Mouse (Mus musculus) heart, embryonic 11.5 days (tissue): Measurements from ENCODE around the gene Fmnl3. TPM values are rescaled to one million over a fixed set of nuclear protein-coding genes. Genes with fewer than 3 reads are reported as not detected.

Source experiments
- ATAC-seq: fragments of 200-750 bp; cut with Nextera tagmentation; replicated peaks from 2 replicates; pipeline ENCODE4 v1.8.0; 2017; ENCODE audit warnings: moderate library complexity; ENCODE audit not compliant: insufficient number of reproducible peaks, low FRiP score, low TSS enrichment
- H3K27ac ChIP-seq: fragments of 300-500 bp; sonication (generic); 2 replicates; pipeline ENCODE4 v1.5.1; 2014; ENCODE audit warnings: mild to moderate bottlenecking, low read depth, low read length
- H3K27me3 ChIP-seq: fragments of 300-500 bp; sonication (generic); 2 replicates; pipeline ENCODE4 v1.6.1; 2014; ENCODE audit warnings: mild to moderate bottlenecking, low read length, mixed read lengths; ENCODE audit not compliant: control insufficient read depth, insufficient read depth
- H3K36me3 ChIP-seq: fragments of 300-500 bp; sonication (generic); 2 replicates; pipeline ENCODE4 v1.6.1; 2014; ENCODE audit warnings: mild to moderate bottlenecking, low read length, moderate library complexity, mixed read lengths; ENCODE audit not compliant: control insufficient read depth, insufficient read depth
- H3K4me1 ChIP-seq: fragments of 300-500 bp; sonication (generic); 2 replicates; pipeline ENCODE4 v1.6.1; 2014; ENCODE audit warnings: low read length; ENCODE audit not compliant: control insufficient read depth, insufficient read depth
- H3K4me2 ChIP-seq: fragments of 300-500 bp; sonication (generic); 2 replicates; pipeline ENCODE4 v1.6.1; 2014; ENCODE audit warnings: mild to moderate bottlenecking, moderate library complexity
- H3K4me3 ChIP-seq: fragments of 300-500 bp; sonication (generic); 2 replicates; pipeline ENCODE4 v1.5.1; 2014; ENCODE audit warnings: low read depth, low read length
- H3K9ac ChIP-seq: fragments of 300-500 bp; sonication (generic); 2 replicates; pipeline ENCODE4 v1.6.1; 2014; ENCODE audit warnings: mild to moderate bottlenecking, low read depth, low read length, moderate library complexity
- H3K9me3 ChIP-seq: fragments of 300-500 bp; sonication (generic); replicated peaks from 2 replicates; pipeline ENCODE4 v1.6.1; 2016; ENCODE audit warnings: low read length; ENCODE audit not compliant: control insufficient read depth
- WGBS: fragments of 180-500 bp; shearing (Covaris S2); extraction: QIAGEN DNeasy Blood & Tissue Kit; methylation state at CpG from one replicate; pipeline ENCODE4 v1.1.7; 2014; ENCODE audit not compliant: insufficient replicate concordance; 5-methylcytosine and 5-hydroxymethylcytosine counted together
- polyA plus RNA-seq: library from polyadenylated mRNA; unstranded; fragments of >200 nt; fragmentation: Nextera tagmentation; extraction: Ambion mirVana; gene quantifications from 2 replicates; pipeline ENCODE4 v1.2.1, GENCODE M21; 2014

The Fmnl3 gene
- polyA plus RNA-seq, 1 experiment from 2014 or later: 11.4 TPM

DNA sequence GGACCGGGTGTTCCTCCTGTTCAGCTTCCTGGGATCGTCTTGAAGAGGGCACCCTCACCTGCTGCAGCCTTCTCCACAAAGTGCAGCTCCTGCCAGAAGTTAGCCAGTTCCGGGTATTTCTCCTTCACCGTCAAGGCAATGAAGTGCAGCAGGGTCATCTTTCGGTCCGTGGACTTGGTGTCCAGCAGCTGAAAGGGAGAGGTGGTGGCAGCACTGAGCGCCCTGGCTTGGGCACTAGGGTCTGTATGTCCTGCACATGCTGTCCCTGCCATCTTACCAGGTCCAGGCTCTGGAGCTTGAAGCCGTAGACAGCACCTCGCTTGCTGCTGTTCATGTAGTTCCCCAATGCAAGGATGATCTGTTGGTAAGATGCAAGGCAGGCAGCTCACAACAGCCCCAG is 49.3 kb downstream of the Fmnl3 start:
- H3K27me3 ChIP-seq: no peaks in the 10 kb centered on the region
- no peak overlapping the region for H3K4me2 ChIP-seq
- no peaks in the 10 kb centered on the region for H3K9me3 ChIP-seq
- no peak overlapping the region for H3K9ac ChIP-seq
- 85% methylated on average over 9 of the region's 9 CpGs for WGBS
- peaks cover 39% of the 10 kb centered on the region for H3K36me3 ChIP-seq
- no peak overlapping the region for H3K4me3 ChIP-seq
- no peak for ATAC-seq
- H3K27ac ChIP-seq: 0 out of 2 replicates have a peak overlapping the region, but pooled peaks have one; percentile 6
- H3K4me1 ChIP-seq: no peaks in the 10 kb centered on the region

DNA sequence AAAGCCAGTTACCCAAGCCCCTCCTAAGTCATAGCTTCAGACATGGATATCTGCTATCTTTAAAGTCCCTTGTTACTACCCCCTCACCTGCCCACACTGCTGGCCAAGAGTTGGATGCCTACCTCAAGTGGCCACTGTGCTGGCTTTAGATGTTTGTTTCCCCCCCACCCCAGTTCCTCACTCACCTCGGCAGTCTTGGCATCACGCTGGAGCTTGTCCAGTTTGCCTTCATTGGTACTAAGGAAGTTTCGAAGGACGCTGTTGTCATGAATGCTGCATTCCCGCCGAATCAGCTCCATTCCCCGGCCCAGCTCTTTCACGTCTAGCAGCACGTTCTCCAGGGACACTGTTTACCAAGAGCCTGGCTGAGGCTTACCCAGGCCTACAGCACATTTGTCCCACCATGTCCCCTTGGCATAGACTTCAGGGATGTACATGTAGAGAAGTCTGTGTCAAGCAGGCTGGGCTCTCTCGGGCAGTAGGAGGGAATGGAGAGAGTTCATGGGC is 50.1 kb downstream of the Fmnl3 start:
- WGBS: 71% methylated on average over 10 of the region's 10 CpGs
- Histone ChIP-seq H3K9me3 (no peaks in the 10 kb centered on the region), H3K4me1 (no peaks in the 10 kb centered on the region), H3K4me2 (no peak overlapping the region), H3K36me3 (peaks cover 40% of the 10 kb centered on the region), H3K4me3 (no peak overlapping the region), H3K27ac (peak overlapping the region; percentile 63), H3K9ac (no peak overlapping the region), H3K27me3 (no peaks in the 10 kb centered on the region)
- ATAC-seq: no peak

DNA sequence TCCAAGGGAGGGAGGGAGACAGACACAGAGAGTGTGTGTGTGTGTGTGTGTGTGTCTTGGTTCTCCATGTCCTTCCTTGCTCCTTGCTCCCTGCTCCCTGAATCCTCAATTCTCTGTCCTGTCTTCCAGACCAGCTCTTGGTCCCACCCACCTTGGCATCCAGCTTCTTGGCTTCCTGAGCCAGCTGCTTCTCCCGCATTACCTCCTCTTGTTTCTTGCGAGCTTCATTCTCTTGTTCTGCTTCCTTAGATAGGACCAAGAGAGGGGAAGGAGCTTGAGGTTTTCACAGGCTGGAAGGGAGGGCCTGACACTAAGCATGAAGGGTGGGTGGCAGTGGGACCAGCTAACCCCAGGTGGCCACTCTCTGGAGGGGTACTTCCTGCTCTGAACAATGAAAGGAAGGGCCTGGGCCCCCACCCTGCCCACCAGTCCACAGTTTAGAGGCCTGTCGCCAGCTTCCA is 50.8 kb downstream of the Fmnl3 start:
- H3K27ac ChIP-seq: peak overlapping the region; percentile 63
- ATAC-seq: no peak
- no peaks in the 10 kb centered on the region for H3K27me3 ChIP-seq
- H3K36me3 ChIP-seq: peaks cover 39% of the 10 kb centered on the region
- H3K4me3 ChIP-seq: no peak overlapping the region
- no peaks in the 10 kb centered on the region for H3K4me1 ChIP-seq
- no peak overlapping the region for H3K9ac ChIP-seq
- 55% methylated on average over 3 of the region's 3 CpGs for WGBS
- H3K4me2 ChIP-seq: no peak overlapping the region
- H3K9me3 ChIP-seq: no peaks in the 10 kb centered on the region

DNA sequence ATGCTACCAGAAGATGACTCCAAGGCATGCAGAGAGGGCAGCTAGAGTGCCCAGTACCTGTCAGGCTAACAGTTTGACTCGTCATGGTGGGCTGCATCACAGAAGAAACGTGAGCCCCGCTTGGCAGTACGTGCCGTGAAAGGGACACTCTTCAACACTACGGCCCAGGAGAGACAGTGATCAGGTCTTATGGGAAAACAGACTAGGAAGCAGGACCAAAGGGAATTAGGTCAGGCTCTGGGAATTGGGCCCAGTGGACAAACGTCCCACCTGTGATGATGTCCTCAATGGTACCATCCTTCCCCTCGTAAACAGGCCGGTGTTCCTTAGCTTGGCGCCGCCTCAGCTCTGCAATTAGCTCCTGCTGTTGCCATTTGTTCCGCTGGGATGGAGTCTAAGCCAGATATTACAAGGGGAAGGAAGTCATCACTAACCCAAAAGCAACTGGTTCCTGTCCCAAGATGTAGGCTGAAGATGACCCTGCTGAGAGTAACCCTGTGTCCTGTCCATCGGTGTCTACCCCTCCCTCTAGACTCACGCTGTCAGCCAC is 51.3 kb downstream of the Fmnl3 start:
- H3K27ac ChIP-seq: no peak overlapping the region
- WGBS: 84% methylated on average over 13 of the region's 14 CpGs
- no peaks in the 10 kb centered on the region for H3K4me1 ChIP-seq

DNA sequence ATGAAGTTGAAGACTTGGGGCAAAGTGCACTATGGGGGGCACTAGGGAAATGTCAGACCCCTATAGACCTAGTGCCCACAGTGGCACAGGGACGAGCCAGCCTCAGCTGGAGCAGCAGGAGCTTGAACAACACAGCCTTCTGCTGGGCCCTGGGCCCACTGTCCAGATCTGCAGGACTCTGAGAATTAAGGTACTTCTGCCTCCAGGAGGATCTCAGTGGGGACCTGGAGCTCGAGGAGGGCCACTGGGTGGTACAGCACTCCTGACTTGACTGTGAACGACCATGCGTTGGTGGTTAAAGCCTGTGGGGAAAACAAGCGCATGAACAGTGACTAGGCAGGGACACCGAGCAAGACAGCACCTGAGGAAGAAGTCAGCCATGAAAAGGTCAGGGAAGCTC is 52.2 kb downstream of the Fmnl3 start:
- ATAC-seq: no peak
- no peaks in the 10 kb centered on the region for H3K27me3 ChIP-seq
- no peak overlapping the region for H3K9ac ChIP-seq
- peaks cover 32% of the 10 kb centered on the region for H3K36me3 ChIP-seq
- no peak overlapping the region for H3K4me3 ChIP-seq
- peak overlapping the region; percentile 67 for H3K27ac ChIP-seq
- H3K4me1 ChIP-seq: no peaks in the 10 kb centered on the region
- H3K4me2 ChIP-seq: no peak overlapping the region
- no peaks in the 10 kb centered on the region for H3K9me3 ChIP-seq
- WGBS: 86% methylated on average over 6 of the region's 6 CpGs

More for the DNA sequence above, 51.3 kb downstream of the Fmnl3 start:
- Histone ChIP-seq H3K4me2 (no peak overlapping the region), H3K36me3 (peaks cover 38% of the 10 kb centered on the region), H3K4me3 (no peak overlapping the region), H3K9ac (no peak overlapping the region), H3K9me3 (no peaks in the 10 kb centered on the region), H3K27me3 (no peaks in the 10 kb centered on the region)
- ATAC-seq: no peak

DNA sequence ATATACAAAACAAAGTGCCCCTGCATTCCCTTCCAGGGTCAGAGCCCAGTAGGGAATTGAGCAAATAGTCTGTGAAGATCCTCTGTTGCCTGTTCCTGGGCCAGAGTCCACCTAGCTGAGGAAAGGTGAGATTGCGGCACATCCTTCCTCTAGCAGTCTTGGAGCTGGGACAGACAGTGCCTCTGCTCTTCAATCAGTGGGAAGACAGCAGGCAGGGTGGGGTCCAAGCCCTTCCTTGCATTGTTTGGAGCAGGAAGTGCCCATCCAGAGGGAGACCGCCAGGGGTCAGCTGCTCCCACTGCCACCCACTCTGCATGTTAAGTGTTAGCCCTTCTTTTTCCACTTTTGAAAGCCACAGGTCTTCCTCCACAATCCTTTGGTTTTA is 53.0 kb downstream of the Fmnl3 start:
- Histone ChIP-seq H3K9me3 (no peaks in the 10 kb centered on the region), H3K9ac (no peak overlapping the region; the same call in 1 of the 2 replicates), H3K27me3 (no peaks in the 10 kb centered on the region), H3K36me3 (peaks cover 34% of the 10 kb centered on the region), H3K4me1 (no peaks in the 10 kb centered on the region), H3K27ac (peak overlapping the region; percentile 67), H3K4me2 (no peak overlapping the region), H3K4me3 (no peak overlapping the region)
- WGBS: 56% methylated on average over 2 of the region's 2 CpGs
- ATAC-seq: no peak

DNA sequence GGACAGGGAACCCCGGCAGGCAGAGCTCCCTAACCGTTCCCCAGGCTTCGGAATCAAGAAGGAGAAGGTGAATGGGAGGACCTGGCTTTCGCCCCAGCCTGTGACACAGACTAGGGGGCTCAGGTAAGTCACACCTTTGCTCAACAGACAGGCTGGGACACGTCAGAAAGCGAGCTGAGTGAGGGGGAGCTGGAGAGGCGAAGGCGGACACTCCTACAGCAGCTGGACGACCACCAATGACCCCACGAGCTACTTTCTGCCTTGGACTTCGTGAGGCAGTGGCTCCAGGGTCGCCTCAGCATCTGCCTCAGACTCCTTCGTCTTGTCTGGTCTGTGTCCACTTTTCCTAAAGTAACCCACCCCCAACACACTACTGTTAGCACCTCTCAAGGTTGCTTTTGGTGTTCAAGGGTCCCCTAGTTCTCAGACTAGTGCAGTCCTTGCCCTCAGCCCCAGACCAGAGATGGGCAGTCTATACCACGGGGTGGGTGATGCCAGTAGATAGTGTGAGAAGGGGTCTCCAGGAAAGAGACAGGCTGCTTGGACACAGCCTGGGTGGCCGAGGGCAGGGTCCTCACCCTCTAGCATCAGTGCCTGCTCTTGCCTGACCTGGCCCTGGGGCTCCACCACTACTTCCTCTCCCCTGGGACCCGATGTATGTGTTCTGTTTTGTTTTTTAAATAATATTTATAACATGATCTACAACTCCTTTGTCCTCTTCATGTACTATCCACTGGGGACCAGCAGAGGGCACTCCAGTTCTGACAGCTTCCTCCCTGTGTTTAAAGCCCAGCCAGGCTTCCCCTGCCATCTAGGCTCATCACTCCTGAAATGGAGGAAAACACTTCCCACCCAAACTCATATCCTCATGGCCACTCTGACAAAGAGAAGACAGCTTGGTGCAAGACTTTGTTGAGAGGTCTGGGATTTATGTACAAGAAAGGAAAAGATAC is 53.7 kb downstream of the Fmnl3 start:
- H3K4me3 ChIP-seq: no peak overlapping the region
- peaks cover 33% of the 10 kb centered on the region for H3K36me3 ChIP-seq
- no peak overlapping the region for H3K9ac ChIP-seq
- no peaks in the 10 kb centered on the region for H3K4me1 ChIP-seq
- no peaks in the 10 kb centered on the region for H3K27me3 ChIP-seq
- H3K27ac ChIP-seq: peak overlapping the region; percentile 67; the same call in 1 of the 2 replicates
- ATAC-seq: peak; percentile 40; the same call in 1 of the 2 replicates
- WGBS: 76% methylated on average over 16 of the region's 16 CpGs
- no peaks in the 10 kb centered on the region for H3K9me3 ChIP-seq
- no peak overlapping the region for H3K4me2 ChIP-seq

DNA sequence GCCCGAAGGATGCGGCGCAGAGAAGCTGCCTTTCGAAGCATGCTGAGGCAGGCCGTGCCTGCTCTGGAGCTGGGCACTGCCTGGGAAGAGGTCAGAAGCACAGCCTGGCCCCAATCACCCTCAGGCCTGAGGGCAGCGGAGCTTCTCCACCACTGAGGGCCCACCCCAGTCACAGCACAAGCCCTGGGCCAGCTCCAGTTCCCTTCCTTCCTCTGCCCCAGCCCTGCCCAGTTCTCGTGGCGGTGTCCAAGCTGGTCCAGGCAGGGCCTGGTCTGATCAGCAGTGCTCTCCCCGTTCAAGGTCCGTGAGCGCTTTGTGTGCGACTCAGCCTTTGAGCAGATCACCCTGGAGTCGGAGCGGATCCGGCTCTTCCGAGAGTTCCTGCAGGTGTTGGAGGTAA is 55.4 kb downstream of the Fmnl3 start:
- Histone ChIP-seq H3K9ac (no peak overlapping the region), H3K9me3 (no peaks in the 10 kb centered on the region), H3K4me1 (no peaks in the 10 kb centered on the region), H3K36me3 (peaks cover 39% of the 10 kb centered on the region), H3K27me3 (no peaks in the 10 kb centered on the region), H3K27ac (0 out of 2 replicates have a peak overlapping the region, but pooled peaks have one; percentile 3), H3K4me3 (no peak overlapping the region), H3K4me2 (no peak overlapping the region)
- ATAC-seq: no peak
- WGBS: 89% methylated on average over 16 of the region's 16 CpGs
